Mouse (Mus musculus) 416B (cell line): ENCODE measurements around the gene Slc9a8.
A peak's percentile ranks its signal among the peaks of the same experiment; 100 is the strongest.

ENCODE experiments used
- DNase-seq: peaks from one replicate; pipeline ENCODE4 v3.0.0; 2011; ENCODE audit warnings: low read depth

The Slc9a8 gene

DNA sequence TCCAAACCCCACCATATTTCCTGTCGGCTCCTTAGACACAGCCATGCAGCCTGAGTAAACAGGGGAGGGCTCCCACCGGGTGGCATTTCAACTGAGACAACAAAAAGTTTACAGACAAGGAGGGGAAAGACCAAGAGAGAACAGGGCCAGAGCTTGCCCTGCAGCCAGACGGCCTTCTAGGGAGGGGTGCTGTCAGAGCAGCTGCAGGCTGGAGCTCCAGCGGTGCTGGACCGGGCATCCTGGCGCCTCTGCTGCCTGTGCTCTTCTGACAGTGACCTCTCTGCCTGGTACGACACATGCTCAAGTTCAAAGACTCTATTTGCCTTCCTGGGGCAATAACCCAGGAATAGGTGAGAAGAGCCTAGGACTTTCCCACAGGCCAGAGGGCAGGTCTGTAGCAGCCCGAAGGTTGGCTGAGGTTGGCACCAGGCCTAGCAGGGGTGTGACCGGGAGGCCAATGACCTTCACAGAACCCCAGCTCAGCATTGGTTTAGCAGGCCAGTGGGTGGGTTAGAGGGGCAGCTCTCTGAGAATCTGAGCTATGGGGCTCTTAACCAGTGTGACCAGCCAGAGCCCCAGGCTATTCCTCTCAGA is 5.4 kb upstream of the Slc9a8 start:
- DNase-seq, result no peak

DNA sequence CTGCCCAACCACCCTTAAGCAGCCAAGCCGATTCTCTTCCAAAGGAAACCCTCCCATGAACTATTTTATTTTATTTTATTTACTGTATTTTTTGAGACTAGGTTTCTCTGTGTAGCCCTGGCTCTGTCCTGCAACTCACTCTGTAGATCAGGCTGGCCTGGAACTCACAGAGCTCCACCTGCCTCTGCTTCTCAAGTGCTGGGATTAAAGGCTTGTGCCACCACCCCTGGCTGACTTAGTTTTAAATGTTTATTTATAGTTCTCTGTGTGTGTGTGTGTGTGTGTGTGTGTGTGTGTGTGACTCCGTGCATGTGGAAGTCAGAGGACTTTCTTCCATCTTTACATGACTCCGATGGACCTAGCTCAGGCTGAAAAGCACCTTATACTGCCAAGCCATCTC is 4.5 kb upstream of the Slc9a8 start:
- DNase-seq, result no peak

DNA sequence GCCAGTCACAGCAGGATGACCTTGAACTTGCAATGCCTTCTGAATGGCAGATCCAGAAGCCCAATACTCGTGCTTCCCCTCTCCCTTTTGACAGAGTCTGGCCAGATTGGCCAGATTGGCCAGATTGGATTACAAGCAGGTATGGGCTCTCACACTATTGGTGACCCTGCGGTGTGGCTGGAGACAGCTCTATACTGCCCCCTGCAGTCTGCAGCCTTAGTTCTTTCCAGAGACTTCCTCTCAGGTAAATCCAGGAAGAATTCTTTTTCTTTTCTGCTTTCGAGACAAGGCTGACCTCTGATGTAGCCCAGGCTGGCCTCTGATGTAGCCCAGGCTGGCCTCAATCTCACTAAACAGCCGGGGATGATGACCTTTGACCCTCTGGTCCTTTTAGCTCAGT is 3.8 kb upstream of the Slc9a8 start:
- peak; percentile 75 for DNase-seq

DNA sequence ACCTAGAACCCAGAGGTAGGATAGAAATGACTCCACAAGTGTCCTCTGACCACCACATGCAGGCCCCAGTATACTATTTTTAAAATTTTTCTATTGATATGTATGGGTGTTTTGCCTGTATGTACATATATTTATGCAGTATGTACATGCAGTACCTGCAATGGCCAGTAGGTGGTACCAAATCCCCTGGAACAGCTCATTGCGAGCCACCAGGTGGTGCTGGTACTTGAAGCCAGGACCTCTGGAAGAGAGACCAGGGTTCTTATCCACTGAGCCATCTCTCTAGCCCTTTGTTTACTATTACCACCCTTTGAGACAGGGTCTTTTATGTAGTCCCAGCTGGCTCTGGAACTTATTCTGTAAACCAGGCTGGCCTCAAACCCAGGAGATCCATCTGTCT is 2.3 kb upstream of the Slc9a8 start:
- peak; percentile 88 for DNase-seq

DNA sequence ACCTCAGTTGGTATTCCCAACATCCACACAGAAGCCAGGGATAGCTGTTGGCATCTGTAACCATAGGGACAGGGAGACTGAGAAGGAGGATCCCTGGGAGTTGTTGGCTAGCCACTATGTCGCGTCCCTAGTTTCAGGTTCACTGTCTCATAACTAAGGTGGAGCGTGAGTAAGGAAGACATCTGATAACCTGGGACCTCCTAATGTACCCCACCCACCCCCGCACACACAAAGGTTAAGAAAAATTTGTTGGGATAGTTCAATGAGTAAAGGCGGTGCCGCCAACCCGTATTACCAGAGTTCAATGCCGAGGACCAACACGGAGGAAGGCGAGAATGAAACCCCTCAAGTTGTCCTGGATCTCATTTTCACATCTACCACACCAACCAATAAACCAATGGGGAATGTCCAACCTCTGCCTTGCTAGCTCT is 686 bp upstream of the Slc9a8 start:
- DNase-seq, result no peak

DNA sequence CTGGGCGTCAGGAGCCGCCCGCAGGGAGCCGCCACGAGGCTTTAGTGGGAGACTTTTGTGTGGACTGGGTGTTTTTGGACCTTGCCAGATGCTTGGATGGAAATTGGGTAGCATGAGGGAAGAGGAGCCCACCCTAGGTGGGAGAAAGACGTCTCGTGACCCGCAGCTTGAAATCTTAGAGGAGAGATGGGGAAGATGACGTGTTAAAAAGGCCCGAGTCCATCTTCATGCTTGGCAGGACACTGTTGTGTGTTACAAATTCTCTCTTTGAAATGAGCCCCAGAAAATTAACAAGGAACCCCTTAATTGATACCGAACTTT is 598 bp downstream of the Slc9a8 start:
- DNase-seq, result no peak

DNA sequence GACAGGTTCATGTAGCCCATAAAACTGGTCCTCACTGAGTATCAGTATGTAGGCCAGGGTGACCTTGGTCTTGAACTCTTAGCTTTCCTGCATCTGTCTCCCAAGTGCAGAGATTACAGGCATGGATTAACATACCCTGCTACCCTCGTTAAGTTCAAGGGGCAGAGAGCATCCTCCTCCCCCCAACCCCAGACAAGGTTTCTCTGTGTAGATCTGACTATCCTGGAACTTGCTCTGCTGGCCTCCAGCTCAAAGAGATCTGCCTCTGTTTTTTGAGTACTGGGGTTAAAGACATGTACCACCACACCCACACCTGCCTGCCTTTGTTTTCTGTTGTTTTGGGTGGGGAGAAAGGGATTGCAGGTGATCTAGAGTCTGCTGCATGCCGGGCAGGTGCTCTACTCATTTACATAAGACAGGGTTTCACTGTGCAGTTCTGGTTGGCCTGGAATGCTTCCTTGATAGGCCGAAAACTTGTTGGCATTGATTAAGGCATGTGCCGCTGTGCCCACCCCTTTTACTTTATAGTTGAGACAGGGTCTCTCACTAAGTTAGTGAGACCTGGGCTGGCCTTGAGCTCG is 1.6 kb downstream of the Slc9a8 start:
- DNase-seq, result no peak

DNA sequence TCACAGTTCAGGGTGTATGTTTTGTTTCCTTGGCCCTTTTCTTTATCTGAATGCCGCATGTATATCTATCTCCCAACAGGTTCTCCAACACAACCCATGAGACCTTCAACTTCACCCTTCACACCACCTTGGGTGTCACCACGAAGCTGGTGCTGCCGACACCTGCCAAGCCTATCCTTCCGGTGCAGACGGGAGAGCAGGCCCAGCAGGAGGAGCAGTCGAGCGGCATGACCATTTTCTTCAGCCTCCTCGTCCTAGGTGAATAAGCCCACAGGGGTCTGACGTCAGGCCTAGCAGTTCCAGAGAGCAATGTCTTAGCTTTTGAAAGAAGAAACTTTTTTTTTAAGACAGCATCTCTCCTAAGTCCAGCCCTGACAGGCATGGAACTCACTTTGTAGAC is 2.5 kb downstream of the Slc9a8 start:
- no peak for DNase-seq

DNA sequence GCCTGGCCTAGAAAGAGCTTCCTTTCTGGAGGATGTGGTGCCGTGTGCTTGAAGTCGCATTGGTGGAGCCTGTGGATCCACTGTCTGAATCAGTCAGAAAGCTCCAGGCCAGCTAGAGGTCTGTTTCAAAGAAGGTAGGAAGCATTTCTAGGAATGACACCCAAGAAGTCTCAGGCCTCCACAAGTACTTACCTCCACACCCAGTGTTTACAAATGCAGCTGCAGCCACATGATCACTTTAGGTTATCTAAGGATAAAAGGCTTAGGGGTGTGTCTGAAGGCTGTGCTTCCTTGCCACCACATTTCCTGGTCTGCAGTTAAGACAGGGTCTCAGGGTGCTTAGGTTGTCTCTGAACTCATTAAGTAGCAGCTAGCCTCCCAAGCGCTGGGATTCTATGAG is 3.0 kb downstream of the Slc9a8 start:
- no peak for DNase-seq

DNA sequence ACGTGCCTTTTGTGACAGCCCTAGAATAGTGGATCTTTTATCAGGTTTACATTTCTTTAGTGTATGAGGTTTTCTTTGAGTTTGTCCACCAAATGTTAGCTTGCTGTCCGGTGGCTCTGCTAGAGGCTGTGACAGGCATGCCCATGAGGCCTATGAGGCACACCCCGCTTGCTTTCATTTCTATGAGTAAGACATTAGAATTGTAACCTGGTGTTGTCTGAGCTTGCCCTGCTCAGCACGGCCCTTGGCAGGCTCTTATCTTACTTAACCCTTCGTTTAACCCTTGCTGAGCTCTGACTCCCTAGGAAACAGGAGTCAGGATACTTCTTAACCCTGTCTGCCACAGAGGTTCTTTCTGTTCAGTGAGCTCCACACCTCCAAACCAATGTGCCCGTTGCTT is 3.9 kb downstream of the Slc9a8 start:
- no peak for DNase-seq

DNA sequence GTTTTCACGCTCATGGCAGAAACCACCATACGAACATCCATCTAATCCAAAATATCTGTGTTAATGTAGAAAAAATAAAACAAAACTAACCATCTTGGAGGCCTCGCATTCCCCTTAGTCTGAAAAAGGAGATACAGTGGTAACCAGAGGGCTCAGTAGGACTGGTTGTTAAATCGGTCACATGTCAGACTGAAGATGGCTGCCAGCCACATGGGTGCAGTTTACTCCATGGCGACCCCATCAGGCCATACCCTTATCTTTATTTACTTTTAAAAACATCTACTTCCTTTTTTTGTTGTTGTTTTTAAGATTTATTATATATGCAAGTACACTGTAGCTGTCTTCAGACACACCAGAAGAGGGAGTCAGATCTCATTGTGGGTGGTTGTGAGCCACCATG is 8.1 kb downstream of the Slc9a8 start:
- no peak for DNase-seq

DNA sequence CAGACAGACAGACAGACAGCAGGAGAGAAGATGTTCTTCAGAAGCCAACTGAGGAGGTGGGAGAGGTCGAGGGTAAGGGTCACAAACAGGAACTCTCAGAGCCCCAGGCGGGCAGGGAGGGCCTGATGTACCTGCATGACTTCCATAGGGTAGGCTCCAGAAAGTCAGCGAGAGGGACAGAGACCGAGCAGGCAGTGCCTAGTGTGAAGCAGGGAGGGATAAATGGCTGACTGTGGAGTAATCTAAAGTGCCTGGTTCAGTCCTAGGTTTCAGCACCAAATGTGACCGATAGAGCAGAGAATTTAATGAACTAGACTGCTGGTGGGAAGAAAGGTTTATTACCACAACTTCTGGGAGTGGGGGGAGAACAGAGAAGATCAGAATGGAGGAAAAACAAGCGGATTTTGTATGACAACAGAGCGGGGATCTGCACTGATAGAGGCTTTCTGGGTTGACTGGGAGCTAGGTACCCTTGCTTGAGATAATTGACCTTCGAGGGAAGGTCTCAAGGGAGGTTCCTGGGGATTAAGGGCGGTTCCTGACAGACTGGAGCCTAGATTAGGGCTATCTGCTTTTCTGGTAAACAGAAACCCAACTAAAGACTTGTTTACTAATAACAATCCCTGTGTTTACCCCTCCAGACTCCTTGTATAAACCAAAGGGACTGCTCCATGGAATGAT is 9.4 kb downstream of the Slc9a8 start:
- no peak for DNase-seq

DNA sequence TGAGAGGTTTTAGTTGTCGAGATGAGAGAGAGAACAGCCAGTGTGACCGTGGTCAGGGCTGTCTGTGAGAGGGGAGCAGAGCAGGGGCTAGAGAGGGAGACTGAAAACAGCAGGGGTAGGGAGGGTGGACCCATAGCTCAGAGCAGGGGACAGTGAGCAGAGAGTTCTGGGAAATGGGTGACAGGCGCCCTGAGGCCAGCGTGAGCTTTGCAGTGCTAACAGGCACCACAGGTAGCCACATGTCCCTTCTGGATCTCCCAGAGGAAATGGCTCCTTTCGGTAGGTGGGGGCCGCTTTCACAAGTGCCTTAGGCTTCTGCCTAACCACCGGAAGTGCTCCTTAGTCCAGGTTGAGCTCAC is 9.9 kb downstream of the Slc9a8 start:
- DNase-seq, result no peak

DNA sequence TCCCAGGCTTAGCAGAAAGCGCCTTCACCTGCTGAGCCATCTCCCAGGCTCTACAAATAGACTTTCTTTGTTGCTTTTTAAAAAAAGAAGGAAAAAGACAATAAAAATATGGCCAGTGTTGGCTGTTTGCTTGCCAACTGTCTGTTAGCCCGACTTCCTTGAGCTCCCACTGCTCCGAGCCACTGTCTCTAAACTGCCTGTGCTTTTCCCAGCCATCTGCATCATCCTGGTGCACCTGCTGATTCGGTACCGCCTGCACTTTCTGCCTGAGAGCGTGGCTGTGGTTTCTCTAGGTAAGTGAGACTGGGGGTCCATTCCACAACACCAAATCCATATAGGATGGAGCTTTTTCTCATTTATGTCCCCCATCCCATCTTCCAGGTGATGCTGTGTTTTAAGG is 13.1 kb downstream of the Slc9a8 start:
- no peak for DNase-seq

DNA sequence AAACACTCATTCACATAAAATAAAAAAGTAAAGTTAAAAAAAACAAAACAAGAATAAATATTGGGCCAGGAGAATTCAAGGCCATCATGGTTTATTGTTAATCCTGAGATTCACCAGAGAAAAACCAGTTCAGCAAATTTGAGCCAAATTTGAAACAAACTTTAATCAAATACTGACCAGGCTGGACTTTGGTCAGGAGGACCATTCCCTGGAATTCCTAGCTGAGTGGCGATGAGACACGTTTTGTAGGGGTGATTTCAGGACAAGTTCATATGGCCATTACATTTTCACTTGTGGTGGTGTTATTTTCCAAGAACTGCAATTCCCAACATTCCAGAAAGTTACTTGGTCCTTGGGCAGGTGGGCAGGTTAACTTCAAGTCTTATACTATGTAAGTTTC is 14.1 kb downstream of the Slc9a8 start:
- no peak for DNase-seq

DNA sequence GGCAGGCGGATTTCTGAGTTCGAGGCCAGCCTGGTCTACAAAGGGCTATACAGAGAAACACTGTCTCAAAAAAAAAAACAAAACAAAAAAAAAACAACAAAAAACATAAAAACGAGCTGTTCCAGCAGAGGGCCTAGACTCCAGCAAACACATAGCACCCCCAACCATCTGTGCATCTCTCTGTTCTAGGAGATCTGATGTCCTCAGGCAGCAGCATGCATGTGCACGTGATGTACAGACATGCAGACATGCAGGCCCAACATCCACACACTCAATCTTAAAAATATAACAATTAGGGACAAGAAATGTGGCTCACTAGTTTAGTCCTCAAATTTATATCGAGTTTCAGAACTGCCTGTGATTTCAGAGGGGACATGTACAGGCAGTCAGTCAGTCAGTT is 14.9 kb downstream of the Slc9a8 start:
- DNase-seq, result no peak

DNA sequence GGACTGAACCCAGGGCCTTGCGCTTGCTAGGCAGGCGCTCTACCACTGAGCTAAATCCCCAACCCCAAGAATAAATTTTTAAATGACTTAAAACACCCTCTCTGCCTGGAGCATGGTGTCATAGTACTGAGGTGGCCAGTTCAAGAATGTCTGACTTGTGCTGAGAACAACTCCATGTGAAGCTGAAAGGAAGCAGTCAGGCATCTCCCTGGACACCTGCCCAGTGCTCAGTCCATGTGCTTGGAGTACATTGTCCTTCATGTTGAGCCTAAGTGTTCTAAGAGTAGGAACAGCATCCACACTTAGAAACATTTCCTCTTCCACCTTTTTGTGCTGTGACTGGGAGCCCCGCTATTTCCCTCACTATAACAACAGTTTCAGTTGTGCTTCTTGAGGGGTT is 17.9 kb downstream of the Slc9a8 start:
- no peak for DNase-seq

DNA sequence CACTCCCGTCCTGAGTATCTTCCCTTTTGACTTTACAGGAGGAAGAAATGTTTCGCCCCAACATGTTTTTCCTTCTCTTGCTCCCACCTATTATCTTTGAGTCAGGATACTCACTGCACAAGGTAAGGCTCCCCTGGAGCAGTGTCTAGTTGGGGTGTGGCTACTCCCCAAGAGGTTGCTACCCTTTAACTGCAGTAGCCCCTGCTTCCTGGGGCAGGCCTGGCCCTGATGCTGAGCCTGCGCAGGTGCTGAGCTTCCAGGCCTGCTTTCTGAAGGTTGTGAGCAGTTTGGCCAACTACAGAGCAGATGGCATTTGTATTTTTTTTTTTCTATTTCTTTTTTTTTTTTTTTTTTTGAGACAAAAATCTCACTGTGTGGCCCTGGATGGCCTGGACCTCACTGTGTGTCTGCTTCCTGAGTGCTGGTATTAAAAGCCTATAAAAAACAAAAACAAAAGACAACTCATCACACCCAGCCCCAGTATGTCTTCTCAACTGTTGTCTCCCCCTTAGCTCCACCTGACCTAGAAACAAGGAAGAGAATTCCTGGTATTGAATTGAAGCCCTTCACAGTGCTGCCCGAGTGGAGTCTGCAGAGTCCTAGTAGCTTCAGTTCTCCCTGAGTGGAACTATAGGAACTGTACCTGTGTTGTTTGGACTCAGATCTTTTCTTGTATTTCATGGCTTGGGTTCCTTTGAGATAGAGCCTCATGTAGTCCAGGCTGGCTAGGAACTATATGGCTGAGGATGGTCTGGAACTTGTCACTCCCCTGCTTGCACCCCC is 22.1 kb downstream of the Slc9a8 start:
- DNase-seq, result no peak

DNA sequence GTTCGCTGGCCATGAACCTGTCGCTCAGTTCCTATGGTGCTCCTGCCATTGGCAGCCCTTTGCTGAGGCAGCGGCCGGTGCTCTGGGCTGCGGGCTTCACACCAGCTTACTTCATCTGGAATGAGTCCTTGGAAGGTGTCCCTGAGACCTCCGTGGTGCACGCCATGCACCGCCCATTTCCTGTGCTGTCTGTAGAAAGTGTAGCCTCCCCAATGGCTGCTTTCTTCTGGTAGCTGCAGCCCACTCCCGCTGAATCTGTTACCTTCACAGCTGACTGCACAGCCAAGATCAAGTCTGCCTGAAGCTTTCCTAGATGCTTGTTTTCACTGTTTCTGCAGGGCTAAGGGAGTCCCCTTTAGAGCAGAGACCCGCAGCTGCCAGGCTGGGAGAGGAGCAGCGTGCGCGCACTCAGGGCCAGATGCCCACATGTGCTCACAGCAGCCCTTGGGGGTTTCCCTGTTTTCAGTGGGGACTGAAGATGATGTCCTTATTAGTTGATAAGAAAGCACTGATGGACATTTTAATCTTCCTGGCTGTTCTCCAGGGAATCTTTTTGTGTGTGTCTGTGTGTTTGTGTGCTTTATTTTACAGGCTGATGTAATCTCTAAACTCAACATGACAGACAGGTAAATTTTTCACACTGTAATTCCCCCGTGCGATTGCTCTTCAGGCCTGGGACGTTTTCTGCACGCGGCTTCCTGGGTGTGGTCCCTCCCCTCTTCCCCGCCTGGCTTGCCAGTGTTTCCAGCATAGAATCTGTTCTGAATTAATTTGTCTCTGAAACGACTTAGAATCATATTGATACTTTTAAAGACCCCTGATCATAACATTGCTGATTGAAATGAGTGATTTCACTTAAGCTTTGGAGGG is 24.6 kb downstream of the Slc9a8 start:
- DNase-seq, result no peak

DNA sequence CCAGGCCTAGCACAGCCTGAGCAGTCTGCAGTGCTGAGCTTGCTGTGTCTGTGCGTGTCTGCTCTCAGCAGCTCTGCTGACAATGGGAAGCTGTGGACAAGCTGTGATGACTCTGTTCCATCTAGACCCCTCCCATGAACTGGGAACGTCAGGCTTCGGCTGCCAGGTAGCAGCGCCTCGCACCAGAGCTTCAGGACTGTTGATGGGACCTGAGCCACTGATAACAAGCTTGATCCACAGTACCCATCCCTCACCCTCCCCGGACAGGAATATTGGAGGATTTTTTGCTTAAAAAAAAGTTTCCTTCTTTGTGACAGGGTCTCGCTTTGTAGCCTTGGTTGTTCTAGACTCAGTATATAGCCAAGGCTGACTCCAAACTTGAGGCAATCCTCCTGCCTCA is 25.7 kb downstream of the Slc9a8 start:
- no peak for DNase-seq

DNA sequence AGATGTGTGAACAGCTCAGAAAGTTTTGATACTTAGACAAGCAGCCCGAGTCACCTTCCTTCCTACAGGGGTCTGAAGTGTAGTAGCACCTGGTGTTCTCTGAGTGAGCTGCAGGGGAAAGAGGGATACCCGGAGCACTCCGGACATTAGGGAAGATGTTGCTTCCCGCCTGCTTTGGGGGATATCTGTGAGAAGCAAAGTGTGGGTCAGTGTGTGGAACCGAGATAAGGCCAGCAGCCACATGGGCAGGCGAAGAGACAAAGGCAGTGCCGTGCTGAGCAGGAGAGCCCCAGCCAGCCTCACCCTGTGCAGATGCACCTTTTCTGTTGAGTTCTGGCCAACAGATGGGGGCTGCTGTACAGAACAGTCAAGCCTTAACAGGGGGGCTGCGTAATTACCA is 26.1 kb downstream of the Slc9a8 start:
- no peak for DNase-seq
